Mouse (Mus musculus) small intestine, adult 2 months (tissue): ENCODE data around the gene Supt3. TPM values are rescaled to one million over a fixed set of nuclear protein-coding genes. Genes with fewer than 3 reads are reported as not detected.

Experiments used
- H3K27ac ChIP-seq: fragments of 200-500 bp; 2 replicates; pipeline ENCODE4 v1.5.1; 2012; ENCODE audit warnings: low read depth, low read length, control low read depth, inconsistent platforms; ENCODE audit not compliant: insufficient read depth
- H3K27me3 ChIP-seq: fragments of 200-500 bp; 2 replicates; pipeline ENCODE4 v1.6.1; 2012; ENCODE audit warnings: mild to moderate bottlenecking, moderate library complexity, low read length, inconsistent platforms; ENCODE audit not compliant: control insufficient read depth, insufficient read depth
- H3K36me3 ChIP-seq: fragments of 200-500 bp; 2 replicates; pipeline ENCODE4 v1.6.1; 2012; ENCODE audit warnings: mild to moderate bottlenecking, low read length, control low read depth, inconsistent platforms; ENCODE audit not compliant: control insufficient read depth, insufficient read depth
- H3K4me1 ChIP-seq: fragments of 200-500 bp; 2 replicates; pipeline ENCODE4 v1.6.1; 2012; ENCODE audit warnings: low read length, inconsistent platforms, mixed read lengths; ENCODE audit not compliant: control insufficient read depth, insufficient read depth, insufficient read length
- H3K4me3 ChIP-seq: fragments of 200-500 bp; 2 replicates; pipeline ENCODE4 v1.5.1; 2012; ENCODE audit warnings: low read depth, mild to moderate bottlenecking, control low read depth, inconsistent platforms, low read length, moderate library complexity
- CTCF ChIP-seq: fragments of 200-500 bp; IDR thresholded peaks from 2 replicates; pipeline ENCODE4 v1.5.1; 2012; ENCODE audit warnings: low read depth, mild to moderate bottlenecking, control low read depth, inconsistent platforms, low read length, moderate library complexity, mixed read lengths; ENCODE audit not compliant: insufficient replicate concordance, insufficient read length; ENCODE audit errors: extremely low read depth
- POLR2A ChIP-seq: fragments of 200-500 bp; IDR thresholded peaks from 2 replicates; pipeline ENCODE4 v1.6.1; 2012; ENCODE audit warnings: low read depth, mild to moderate bottlenecking, control low read depth, inconsistent platforms, low read length, moderate library complexity
- WGBS: fragments of 180-500 bp; shearing (Covaris S2); methylation state at CpG from one replicate; pipeline ENCODE4 v1.1.7; 2018; 5-methylcytosine and 5-hydroxymethylcytosine counted together
- polyA plus RNA-seq: library from polyadenylated mRNA; depleted of rRNA; stranded (reverse); fragments of >200 nt; gene quantifications from 2 replicates; pipeline ENCODE4 v1.2.3, GENCODE M21; 2012; rRNA removed

Gene Supt3
- polyA plus RNA-seq, 1 experiment = 1.6 TPM

DNA sequence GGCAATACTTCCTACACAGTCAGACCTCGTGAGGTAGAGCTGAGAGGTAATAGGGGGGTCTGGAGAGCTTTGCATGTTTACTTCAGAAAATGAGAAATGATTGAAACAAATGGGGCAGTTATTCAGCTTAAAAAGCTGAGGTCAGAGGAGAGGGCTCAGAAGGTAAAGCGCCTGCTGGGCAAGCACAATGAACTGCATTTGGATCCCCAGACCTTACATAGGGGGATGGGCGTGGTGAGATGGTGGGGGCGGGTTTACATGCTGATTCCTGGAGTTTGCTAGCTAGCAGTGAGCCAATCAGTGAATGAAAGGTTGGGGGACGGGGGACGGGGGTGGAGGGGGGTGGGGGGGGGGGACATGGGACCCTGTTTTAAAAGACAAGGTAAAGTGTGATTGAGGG, 376.8 kb downstream of the Supt3 start:
- H3K36me3 ChIP-seq = no peaks in the 10 kb centered on the region
- no peaks in the 10 kb centered on the region for H3K4me1 ChIP-seq
- WGBS = 36% methylated on average over 6 of the region's 6 CpGs
- no peak overlapping the region for H3K4me3 ChIP-seq
- TF ChIP-seq CTCF (no peak), POLR2A (no peak)
- no peak overlapping the region for H3K27ac ChIP-seq
- H3K27me3 ChIP-seq = no peaks in the 10 kb centered on the region

DNA sequence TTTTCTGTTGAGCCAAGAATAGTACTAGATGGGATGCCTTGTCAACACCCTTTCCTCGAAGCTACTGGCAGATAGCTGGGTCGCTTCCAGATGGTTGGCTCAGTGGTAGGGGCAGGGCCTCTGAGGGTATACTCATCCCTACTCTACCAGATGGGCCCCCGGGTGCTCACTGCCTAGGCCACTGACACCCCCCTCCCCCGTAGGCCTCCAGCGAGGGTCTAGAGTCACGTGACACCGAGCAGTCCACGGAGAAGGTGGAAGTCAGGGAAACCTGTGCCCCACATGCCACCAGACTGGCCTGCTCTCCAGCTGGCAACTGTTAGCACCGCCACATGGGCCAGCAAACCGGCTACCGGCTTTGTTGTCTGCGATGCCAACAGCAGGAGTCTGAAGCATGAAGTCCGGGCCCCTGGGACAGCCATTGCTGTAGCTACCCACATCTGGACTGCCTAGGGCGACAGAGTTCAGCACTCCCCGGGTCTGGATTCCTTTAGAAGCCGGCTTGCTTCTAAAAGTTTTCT, 381.3 kb downstream of the Supt3 start:
- Histone ChIP-seq H3K27ac (no peak overlapping the region), H3K36me3 (no peaks in the 10 kb centered on the region), H3K4me3 (no peak overlapping the region), H3K4me1 (no peaks in the 10 kb centered on the region), H3K27me3 (no peaks in the 10 kb centered on the region)
- WGBS = 85% methylated on average over 16 of the region's 16 CpGs
- TF ChIP-seq POLR2A = no peak

DNA sequence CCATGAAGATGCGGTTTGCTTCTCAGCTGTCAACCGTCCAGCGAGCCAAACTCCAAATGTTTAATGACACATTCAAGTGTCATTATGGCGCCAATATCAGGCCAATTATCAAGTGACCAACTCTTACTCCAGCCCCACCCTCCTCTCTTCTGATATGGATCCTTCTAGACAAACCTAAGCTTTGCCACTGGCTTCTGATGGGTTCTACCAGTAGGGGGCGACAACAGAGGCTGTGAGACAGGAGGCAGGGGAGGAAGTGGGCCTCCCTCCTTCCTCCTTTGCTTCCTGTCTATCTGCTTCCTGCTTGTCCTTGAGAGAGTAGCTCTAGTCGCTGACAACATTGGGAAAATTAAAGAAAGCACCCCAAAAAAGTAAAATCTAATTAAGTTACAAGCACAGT, 383.7 kb downstream of the Supt3 start:
- H3K4me1 ChIP-seq = no peaks in the 10 kb centered on the region
- 81% methylated on average over 6 of the region's 6 CpGs for WGBS
- TF ChIP-seq CTCF = no peak

DNA sequence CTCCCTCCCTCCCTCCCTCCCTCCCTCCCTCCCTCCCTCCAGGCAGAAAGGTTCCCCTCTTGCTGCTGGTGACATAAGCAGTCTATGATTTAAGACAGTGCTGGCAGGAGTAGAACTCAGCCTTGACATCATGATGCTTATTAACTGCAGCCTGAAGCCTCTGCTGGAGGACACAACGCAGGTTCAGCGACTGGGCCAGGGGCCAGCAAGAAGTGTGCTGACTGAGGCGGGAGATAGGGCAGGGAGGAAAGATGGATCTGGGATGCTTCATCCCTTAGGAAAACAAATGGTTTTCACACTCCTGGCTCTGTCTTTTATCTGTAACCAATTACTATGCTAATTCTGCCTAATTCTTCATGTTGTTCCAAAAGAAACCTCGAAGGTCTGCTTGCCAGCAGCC, 388.8 kb downstream of the Supt3 start:
- Histone ChIP-seq H3K4me1 (no peaks in the 10 kb centered on the region), H3K27me3 (no peaks in the 10 kb centered on the region), H3K4me3 (no peak overlapping the region), H3K27ac (no peak overlapping the region), H3K36me3 (no peaks in the 10 kb centered on the region)
- 34% methylated on average over 4 of the region's 4 CpGs for WGBS
- no peak for TF ChIP-seq POLR2A
- TF ChIP-seq CTCF = no peak

More for the DNA sequence above, 383.7 kb downstream of the Supt3 start:
- no peaks in the 10 kb centered on the region for H3K27me3 ChIP-seq
- H3K36me3 ChIP-seq = no peaks in the 10 kb centered on the region
- H3K4me3 ChIP-seq = no peak overlapping the region
- H3K27ac ChIP-seq = no peak overlapping the region

Other genes starting within 250 kb of the Supt3 start
- gene Runx2, start 37.6 kb downstream of the Supt3 start, polyA plus RNA-seq = 5.2 and 9.8 TPM in 2 replicates